10 mouse cellular contexts compared by ENCODE assay signal in genomic region chr11:80504519-80505385, GRCm38 (mm10). TPM values are rescaled to one million over a fixed set of nuclear protein-coding genes. Genes with fewer than 3 reads are reported as not detected.
DNase-seq lines count a peak whose midpoint lies in the region; ATAC-seq lines count a peak whose summit lies in the region.
"Had no signal": no experiment of that assay in that cellular context is flagged by ENCODE, and none has a peak within 500 bp of the region (broad histone marks: within the 10 kb centered on the region; RNA-seq: fewer than 3 reads in every experiment).

No protein-coding gene starts in this region.

- H3K27me3 ChIP-seq in heart, embryonic 13.5 days (replicated peaks), result no peaks in the 10 kb centered on the region
- no peaks in the 10 kb centered on the region for H3K27me3 ChIP-seq in forebrain, embryonic 13.5 days
- no peaks in the 10 kb centered on the region for H3K27me3 ChIP-seq in limb, embryonic 13.5 days
- no peaks in the 10 kb centered on the region for H3K27me3 ChIP-seq in splenic B cell, adult 2 months (ENCODE audit: control insufficient read depth, insufficient read depth, low read length, poor library complexity, severe bottlenecking)
- H3K27me3 ChIP-seq: heart, embryonic 12.5 days; lung, embryonic 15.5 days had no signal

- WGBS in heart, embryonic 13.5 days, result 40% methylated on average over 6 of the region's 6 CpGs
- WGBS in forebrain, embryonic 13.5 days, result 28% methylated on average over 6 of the region's 6 CpGs
- 46% methylated on average over 6 of the region's 6 CpGs for WGBS in limb, embryonic 13.5 days

- H3K36me3 ChIP-seq in heart, embryonic 13.5 days, result no peaks in the 10 kb centered on the region
- H3K36me3 ChIP-seq in forebrain, embryonic 13.5 days (ENCODE audit: poor library complexity, severe bottlenecking), result no peaks in the 10 kb centered on the region
- H3K36me3 ChIP-seq in limb, embryonic 13.5 days, result no peaks in the 10 kb centered on the region
- H3K36me3 ChIP-seq in splenic B cell, adult 2 months (ENCODE audit: control insufficient read depth, insufficient read depth, low read length, poor library complexity, severe bottlenecking), result no peaks in the 10 kb centered on the region
- H3K36me3 ChIP-seq: heart, embryonic 12.5 days; lung, embryonic 15.5 days had no signal

- ATAC-seq in heart, embryonic 13.5 days (ENCODE audit: extremely low read depth, insufficient number of reproducible peaks, low FRiP score, low TSS enrichment), result no peak
- ATAC-seq in forebrain, embryonic 13.5 days, result peak; percentile 20; the same call in 1 of the 2 replicates
- no peak for ATAC-seq in limb, embryonic 13.5 days (ENCODE audit: low FRiP score, low read depth)

- no peak overlapping the region for H3K4me2 ChIP-seq in heart, embryonic 13.5 days
- peak overlapping the region; percentile 49 for H3K4me2 ChIP-seq in forebrain, embryonic 13.5 days
- peak overlapping the region; percentile 39 for H3K4me2 ChIP-seq in limb, embryonic 13.5 days (replicated peaks)
- H3K4me2 ChIP-seq: heart, embryonic 12.5 days; lung, embryonic 15.5 days had no signal

- no peak for DNase-seq in heart, postnatal 4 days
- DNase-seq in splenic B cell, adult 2 months (ENCODE audit: low read depth, low spot score), result peak; percentile 55
- no peak for DNase-seq in yolk sac, embryonic 10.5 days (ENCODE audit: low spot score)
- no peak for DNase-seq in left cerebral cortex, adult 8-10 months (ENCODE audit: low spot score in 2 of 2)
- no peak for DNase-seq in urinary bladder, postnatal 4 days (ENCODE audit: low spot score in 2 of 2)

- no peak overlapping the region for H3K27ac ChIP-seq in heart, embryonic 13.5 days (replicated peaks)
- H3K27ac ChIP-seq in forebrain, embryonic 13.5 days, result peak overlapping the region; percentile 99
- H3K27ac ChIP-seq in limb, embryonic 13.5 days, result no peak overlapping the region
- H3K27ac ChIP-seq: lung, embryonic 15.5 days had no signal

- no peak overlapping the region for H3K4me3 ChIP-seq in heart, embryonic 13.5 days
- H3K4me3 ChIP-seq in forebrain, embryonic 13.5 days, result no peak overlapping the region
- no peak overlapping the region for H3K4me3 ChIP-seq in limb, embryonic 13.5 days
- H3K4me3 ChIP-seq: heart, embryonic 12.5 days; lung, embryonic 15.5 days had no signal

- H3K4me1 ChIP-seq in heart, embryonic 13.5 days, result peaks cover 35% of the 10 kb centered on the region
- H3K4me1 ChIP-seq in forebrain, embryonic 13.5 days, result peaks cover 62% of the 10 kb centered on the region
- H3K4me1 ChIP-seq in limb, embryonic 13.5 days, result peaks cover 25% of the 10 kb centered on the region

- no peaks in the 10 kb centered on the region for H3K9me3 ChIP-seq in heart, embryonic 13.5 days
- H3K9me3 ChIP-seq in forebrain, embryonic 13.5 days (replicated peaks), result no peaks in the 10 kb centered on the region
- H3K9me3 ChIP-seq in limb, embryonic 13.5 days, result no peaks in the 10 kb centered on the region
- H3K9me3 ChIP-seq: heart, embryonic 12.5 days; lung, embryonic 15.5 days had no signal

- peak overlapping the region; percentile 24; the same call in 1 of the 2 replicates for H3K9ac ChIP-seq in heart, embryonic 13.5 days
- H3K9ac ChIP-seq in forebrain, embryonic 13.5 days, result peak overlapping the region; percentile 52
- H3K9ac ChIP-seq in limb, embryonic 13.5 days, result 0 out of 2 replicates have a peak overlapping the region, but pooled peaks have one; percentile 1
- H3K9ac ChIP-seq: lung, embryonic 15.5 days had no signal

RNA-seq across cellular contexts. Expression of gene Cdk5r1, which starts 27.9 kb away (rescaled TPM):
- 0.36 and 0.59 TPM in 2 replicates for polyA plus RNA-seq in heart, embryonic 13.5 days (2015; fragmentation: Nextera tagmentation; extraction: Ambion mirVana)
- 1 to 10 TPM; 1.2 to 1.8 TPM for total RNA-seq in heart, postnatal 4 days (2021)
- polyA plus RNA-seq in forebrain, embryonic 13.5 days (2015; fragmentation: Nextera tagmentation; extraction: Ambion mirVana), result 67.9 and 73.9 TPM in 2 replicates
- polyA plus RNA-seq in limb, embryonic 13.5 days (2015; fragmentation: Nextera tagmentation; extraction: Ambion mirVana), result 3.3 and 3.7 TPM in 2 replicates
- 100 to 1,000 TPM; 252 to 280 (median 262) TPM for total RNA-seq in left cerebral cortex, adult 8-10 months (2022)

Comparison
In these comparisons a context has a peak if more than half of its experiments do, and no peak if none do; other contexts are left out.
1. H3K9ac ChIP-seq: peak in every context shown above with its lines; median percentile 52 in forebrain, embryonic 13.5 days; 24 in heart, embryonic 13.5 days; 1 in limb, embryonic 13.5 days.
2. RNA of gene Cdk5r1, which starts 27.9 kb away (polyA plus RNA-seq): 67.9 to 73.9 TPM in forebrain, embryonic 13.5 days; 3.3 to 3.7 TPM in limb, embryonic 13.5 days and 0.36 to 0.59 TPM in heart, embryonic 13.5 days; every median in the first group is over 10 times any median in the second.